Mouse (Mus musculus): ENCODE data around the gene Thap3.

GRCm38 (mm10) chr4:151960513-151960854, 28.3 kb downstream of the Thap3 start:
- TF ChIP-seq CTCF (IDR thresholded peaks at IDR 0.05; ENCODE audit: low read depth, low read length), result no peak
- peak; percentile 57 for TF ChIP-seq TAL1 (conservative IDR thresholded peaks at IDR 0.05; ENCODE audit: low read depth, low read length)
- no peak for TF ChIP-seq GATA1 (IDR thresholded peaks at IDR 0.05; ENCODE audit: borderline replicate concordance, low read length)
